Mouse (Mus musculus) liver, adult 2 months (tissue): ENCODE results near the gene Acta1. TPM values are rescaled to one million over a fixed set of nuclear protein-coding genes. Genes with fewer than 3 reads are reported as not detected.

Source experiments
- DNase-seq: peaks from one replicate; pipeline ENCODE4 v3.0.0-alpha.2; 2011; ENCODE audit warnings: low read depth, low spot score; ENCODE audit errors: extremely low read depth
- H3K27ac ChIP-seq: fragments of 200-500 bp; replicated peaks from 2 replicates; pipeline ENCODE4 v1.5.1; 2012; ENCODE audit warnings: low read depth, mild to moderate bottlenecking, control low read depth, inconsistent platforms, low read length; ENCODE audit not compliant: insufficient read depth
- H3K27me3 ChIP-seq: fragments of 200-500 bp; 2 replicates; pipeline ENCODE4 v1.6.1; 2012; ENCODE audit warnings: mild to moderate bottlenecking, moderate library complexity, low read length, inconsistent platforms; ENCODE audit not compliant: control insufficient read depth, insufficient read depth
- H3K36me3 ChIP-seq: fragments of 200-500 bp; 2 replicates; pipeline ENCODE4 v1.6.1; 2012; ENCODE audit warnings: low read length, inconsistent platforms; ENCODE audit not compliant: control insufficient read depth, insufficient read depth
- H3K4me1 ChIP-seq: fragments of 200-500 bp; 2 replicates; pipeline ENCODE4 v1.6.1; 2011; ENCODE audit warnings: low read length; ENCODE audit not compliant: control insufficient read depth, insufficient read depth
- H3K4me3 ChIP-seq: fragments of 200-500 bp; 2 replicates; pipeline ENCODE4 v1.5.1; 2011; ENCODE audit warnings: low read depth, mild to moderate bottlenecking, control low read depth, low read length, moderate library complexity; ENCODE audit not compliant: insufficient read depth
- H3K79me2 ChIP-seq: fragments of 200-500 bp; 2 replicates; pipeline ENCODE4 v1.6.1; 2012; ENCODE audit warnings: inconsistent platforms, mild to moderate bottlenecking, low read length, moderate library complexity; ENCODE audit not compliant: control insufficient read depth, insufficient read depth
- H3K9ac ChIP-seq: fragments of 200-500 bp; 2 replicates; pipeline ENCODE4 v1.6.1; 2012; ENCODE audit warnings: low read depth, mild to moderate bottlenecking, control low read depth, inconsistent platforms, low read length
- CTCF ChIP-seq: fragments of 200-500 bp; IDR thresholded peaks from 2 replicates; pipeline ENCODE4 v1.5.1; 2011; ENCODE audit warnings: low read depth, low read length, control low read depth
- POLR2A ChIP-seq: fragments of 200-500 bp; IDR thresholded peaks from 2 replicates; pipeline ENCODE4 v1.6.1; 2011; ENCODE audit warnings: low read length, control low read depth; ENCODE audit not compliant: insufficient read depth; ENCODE audit errors: extremely low read depth
- WGBS: fragments of 180-500 bp; shearing (Covaris S2); methylation state at CpG from one replicate; pipeline ENCODE4 v1.1.7; 2018; 5-methylcytosine and 5-hydroxymethylcytosine counted together
- polyA plus RNA-seq: library from polyadenylated mRNA; depleted of rRNA; stranded (reverse); fragments of >200 nt; gene quantifications from 2 replicates; pipeline ENCODE4 v1.2.3, GENCODE M21; 2012
- total RNA-seq: library from RNA; depleted of rRNA; stranded (reverse); fragments of >200 nt; gene quantifications from 2 replicates; pipeline ENCODE4 v1.2.3, GENCODE M21; 2014

Acta1 gene
- total and polyA plus RNA-seq, 2 experiments: 0.11 to 16.6 TPM

DNA sequence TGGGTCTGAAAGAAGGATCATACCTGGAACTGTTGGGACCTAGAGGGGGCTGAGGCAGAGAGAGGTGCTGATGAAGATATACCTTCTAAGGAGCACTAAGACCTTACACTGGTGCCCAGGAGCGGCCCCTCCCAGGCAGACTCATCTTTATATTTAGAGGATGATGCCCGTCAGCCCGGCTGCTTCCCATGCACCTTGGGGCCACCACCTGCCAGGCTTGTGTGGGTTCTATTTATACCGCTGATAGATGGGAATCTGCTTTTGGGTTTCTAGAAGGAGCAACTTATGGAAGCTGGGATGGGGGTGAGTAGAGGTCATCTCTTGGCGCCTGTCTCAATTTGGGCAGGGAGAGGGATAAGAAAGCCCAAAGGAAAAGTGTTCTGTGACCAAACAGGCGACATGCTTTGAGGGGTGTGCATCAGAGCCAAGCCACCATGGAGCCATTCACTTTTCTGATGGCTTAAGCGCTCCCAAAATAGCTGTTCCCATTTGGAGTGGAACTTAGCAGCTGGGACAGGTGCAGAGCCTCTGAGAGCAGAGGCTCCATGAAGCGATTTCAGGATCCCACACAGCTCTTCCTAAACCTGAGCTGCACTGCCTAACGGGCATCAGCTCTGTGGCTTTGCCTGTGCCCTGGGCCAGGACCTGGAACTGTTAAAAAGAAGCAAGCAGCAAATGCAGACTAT lies 1.3 kb upstream of the Acta1 start:
- H3K4me1 ChIP-seq: no peaks in the 10 kb centered on the region
- no peak overlapping the region for H3K4me3 ChIP-seq
- DNase-seq: no peak
- 68% methylated on average over 9 of the region's 9 CpGs for WGBS
- H3K27me3 ChIP-seq: peaks cover 16% of the 10 kb centered on the region
- H3K79me2 ChIP-seq: no peaks in the 10 kb centered on the region
- TF ChIP-seq CTCF (no peak), POLR2A (no peak)
- no peak overlapping the region for H3K9ac ChIP-seq
- no peak overlapping the region for H3K27ac ChIP-seq
- H3K36me3 ChIP-seq: no peaks in the 10 kb centered on the region

- 60% methylated on average over 4 of the region's 4 CpGs for WGBS
Observed at GRCm38 (mm10) chr8:123895230-123895629, 679 bp upstream of the Acta1 start.

DNA sequence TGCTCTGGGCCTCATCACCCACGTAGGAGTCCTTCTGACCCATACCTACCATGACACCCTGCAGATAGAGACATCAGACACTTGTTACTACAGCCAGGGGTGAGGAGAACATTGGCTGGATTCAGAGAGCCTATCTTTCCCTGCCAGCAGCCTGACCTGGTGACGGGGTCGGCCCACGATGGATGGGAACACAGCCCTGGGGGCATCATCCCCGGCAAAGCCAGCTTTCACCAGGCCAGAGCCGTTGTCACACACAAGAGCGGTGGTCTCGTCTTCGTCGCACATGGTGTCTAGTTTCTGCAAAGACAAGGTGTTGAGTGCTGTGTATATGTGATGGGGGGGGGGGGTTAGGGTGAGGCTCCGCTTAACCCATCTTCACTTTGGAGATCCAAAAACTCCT lies 1.1 kb downstream of the Acta1 start:
- no peaks in the 10 kb centered on the region for H3K4me1 ChIP-seq
- H3K4me3 ChIP-seq: no peak overlapping the region
- H3K79me2 ChIP-seq: no peaks in the 10 kb centered on the region
- H3K27ac ChIP-seq: no peak overlapping the region
- H3K36me3 ChIP-seq: no peaks in the 10 kb centered on the region
- TF ChIP-seq POLR2A (no peak), CTCF (no peak)
- DNase-seq: no peak
- peaks cover 19% of the 10 kb centered on the region for H3K27me3 ChIP-seq
- H3K9ac ChIP-seq: no peak overlapping the region
- WGBS: 82% methylated on average over 11 of the region's 11 CpGs

More at GRCm38 (mm10) chr8:123895230-123895629, 679 bp upstream of the Acta1 start:
- H3K4me1 ChIP-seq: no peaks in the 10 kb centered on the region
- H3K36me3 ChIP-seq: no peaks in the 10 kb centered on the region
- no peak for TF ChIP-seq CTCF
- TF ChIP-seq POLR2A: no peak
- no peak for DNase-seq
- H3K27ac ChIP-seq: no peak overlapping the region
- H3K27me3 ChIP-seq: peaks cover 16% of the 10 kb centered on the region
- H3K9ac ChIP-seq: no peak overlapping the region
- H3K79me2 ChIP-seq: no peaks in the 10 kb centered on the region
- H3K4me3 ChIP-seq: no peak overlapping the region

GRCm38 (mm10) chr8:123892586-123893155 lies 1.9 kb downstream of the Acta1 start:
- Histone ChIP-seq H3K4me1 (no peaks in the 10 kb centered on the region), H3K27me3 (peaks cover 19% of the 10 kb centered on the region), H3K36me3 (no peaks in the 10 kb centered on the region), H3K79me2 (no peaks in the 10 kb centered on the region), H3K27ac (no peak overlapping the region), H3K4me3 (no peak overlapping the region), H3K9ac (no peak overlapping the region)
- 17% methylated on average over 30 of the region's 30 CpGs for WGBS
- TF ChIP-seq POLR2A (no peak), CTCF (no peak)
- DNase-seq: no peak

DNA sequence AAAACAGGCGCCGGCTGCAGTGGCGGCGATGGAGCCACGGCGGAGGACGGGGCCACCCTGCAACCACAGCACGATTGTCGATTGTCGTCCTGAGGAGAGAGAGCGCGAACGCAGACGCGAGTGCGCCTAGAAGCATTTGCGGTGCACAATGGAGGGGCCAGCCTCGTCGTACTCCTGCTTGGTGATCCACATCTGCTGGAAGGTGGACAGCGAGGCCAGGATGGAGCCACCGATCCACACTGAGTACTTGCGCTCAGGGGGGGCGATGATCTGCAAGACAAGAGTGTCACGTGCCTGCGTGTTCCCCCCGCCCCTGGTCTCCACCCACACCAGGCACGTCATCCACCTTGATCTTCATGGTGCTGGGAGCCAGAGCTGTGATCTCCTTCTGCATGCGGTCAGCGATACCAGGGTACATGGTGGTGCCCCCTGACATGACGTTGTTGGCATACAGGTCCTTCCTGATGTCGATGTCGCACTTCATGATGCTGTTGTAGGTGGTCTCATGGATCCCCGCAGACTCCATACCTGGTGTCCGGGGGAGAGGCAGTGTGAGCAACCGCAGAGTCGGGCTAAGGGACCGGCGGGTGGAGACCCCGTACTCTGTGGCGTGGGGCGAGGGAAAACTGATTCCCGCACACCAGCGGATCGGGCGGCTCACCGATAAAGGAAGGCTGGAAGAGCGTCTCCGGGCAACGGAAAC lies 2.5 kb downstream of the Acta1 start:
- no peak for TF ChIP-seq CTCF
- no peak for TF ChIP-seq POLR2A
- no peak for DNase-seq
- no peaks in the 10 kb centered on the region for H3K79me2 ChIP-seq
- no peaks in the 10 kb centered on the region for H3K36me3 ChIP-seq
- H3K9ac ChIP-seq: no peak overlapping the region
- no peak overlapping the region for H3K27ac ChIP-seq
- peaks cover 19% of the 10 kb centered on the region for H3K27me3 ChIP-seq
- WGBS: 4% methylated on average over 49 of the region's 49 CpGs
- no peak overlapping the region for H3K4me3 ChIP-seq
- H3K4me1 ChIP-seq: no peaks in the 10 kb centered on the region
